Mouse (Mus musculus): ENCODE measurements around the gene Ddx43.
"Not testable (repeated sequence)": the region's sequence is repeated elsewhere in the genome, so short reads cannot be mapped to it uniquely, and the experiment has no call there.

Ddx43 gene

DNA sequence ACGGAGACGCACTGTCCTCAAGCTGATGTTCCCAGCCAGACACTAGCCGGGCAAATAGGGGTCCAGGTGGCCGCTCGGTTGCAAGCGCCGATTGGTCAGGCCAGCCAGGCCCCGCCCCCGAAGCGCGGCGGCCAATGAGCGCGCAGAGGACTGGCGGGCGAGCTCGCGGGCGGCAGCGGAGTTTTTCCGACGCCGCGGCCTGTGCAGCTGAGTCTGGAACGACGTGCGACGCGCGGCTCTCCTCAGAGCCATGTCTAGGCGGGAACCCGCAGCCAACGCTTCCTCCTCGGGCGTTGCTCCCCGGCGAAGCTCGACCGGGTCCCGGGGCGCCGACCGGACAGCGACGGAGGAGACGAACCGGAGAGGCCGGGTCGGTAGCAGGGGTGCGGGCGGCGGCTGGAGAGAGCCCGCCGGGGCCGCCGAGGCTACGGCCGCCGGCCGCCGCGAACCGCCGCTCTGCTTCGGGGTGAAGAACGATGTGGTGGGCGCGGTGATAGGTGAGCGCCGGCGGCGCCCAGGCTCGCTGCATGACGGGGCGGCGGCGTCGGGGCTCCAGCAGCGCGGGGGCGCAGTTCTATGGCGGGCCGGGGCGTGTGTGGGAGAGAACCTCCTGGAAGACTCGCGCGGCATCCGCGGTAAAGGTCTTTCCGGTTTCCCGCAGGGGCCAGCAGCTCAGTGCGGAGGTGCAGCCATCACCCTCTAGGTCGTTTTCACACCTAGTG lies at the start of gene Ddx43:
Gene Ddx43, plus strand, starts transcription at position 148 of the 722 bp plus-strand sequence.
- DNase-seq (ENCODE audit: low read depth, low spot score) = peak; percentile 68

- no peak for DNase-seq (ENCODE audit: low read depth, low spot score)
Observed at GRCm38 (mm10) chr9:78347004-78347403, 48.6 kb upstream of the Ddx43 start.

DNA sequence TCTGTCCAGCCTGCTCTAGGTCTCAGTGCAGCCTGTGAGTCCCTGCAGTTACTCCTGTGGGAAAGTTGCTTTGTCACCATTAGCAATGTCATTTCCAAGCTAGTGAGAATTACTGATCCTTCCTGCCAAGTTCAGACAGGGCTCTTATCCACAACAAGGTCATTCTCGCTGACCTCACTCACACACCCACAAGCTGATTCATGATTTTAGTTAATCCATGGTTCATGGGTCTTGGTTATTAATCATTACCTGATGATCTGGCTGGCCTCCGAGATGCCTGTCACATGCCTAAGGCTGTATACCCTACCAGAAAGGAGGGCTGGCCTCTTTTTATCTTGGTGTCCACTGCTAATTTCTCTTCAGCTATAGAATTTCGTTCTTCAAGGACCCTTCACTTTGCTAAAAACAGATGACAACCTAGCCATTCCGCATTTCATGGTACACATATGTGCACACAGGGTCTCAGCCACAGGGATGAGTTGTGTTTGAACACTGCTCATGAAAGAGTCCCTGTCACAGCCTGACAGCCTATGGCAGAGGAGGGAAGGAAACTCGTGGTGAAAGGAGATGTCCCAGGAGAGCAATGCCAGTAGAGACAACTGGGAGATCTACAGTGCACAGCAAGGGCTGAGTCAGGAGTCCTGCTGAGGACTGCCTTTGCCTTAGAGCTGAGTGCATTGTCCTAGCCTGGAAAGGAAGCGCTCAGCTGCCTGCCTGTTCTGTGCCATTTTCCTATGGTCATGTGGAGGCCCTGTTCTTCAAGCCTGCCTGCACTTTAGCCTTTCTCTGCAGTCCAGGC lies 47.2 kb upstream of the Ddx43 start:
- not testable (repeated sequence) for DNase-seq (ENCODE audit: low read depth, low spot score)

DNA sequence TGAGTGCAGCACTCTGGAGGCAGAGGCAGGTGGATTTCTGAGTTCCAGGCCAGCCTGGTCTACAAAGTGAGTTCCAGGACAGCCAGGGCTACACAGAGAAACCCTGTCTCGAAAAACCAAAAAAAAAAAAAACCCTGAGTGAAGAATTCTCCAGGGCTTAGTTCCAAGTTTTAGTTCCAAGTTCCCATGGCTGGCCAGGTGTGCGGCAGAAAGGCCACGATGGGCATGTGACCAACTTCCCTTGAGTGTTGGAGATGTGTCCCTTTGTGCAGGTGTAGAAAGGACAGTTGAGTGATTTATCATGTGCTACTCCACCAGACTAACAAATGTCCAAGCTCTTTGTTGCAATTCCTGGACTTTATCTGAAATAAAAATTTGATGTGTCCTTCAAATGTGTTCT lies 46.4 kb upstream of the Ddx43 start:
- DNase-seq (ENCODE audit: low read depth, low spot score) = not testable (repeated sequence)

- DNase-seq (ENCODE audit: low read depth, low spot score) = not testable (repeated sequence)
Observed at GRCm38 (mm10) chr9:78350007-78350406, 45.6 kb upstream of the Ddx43 start.

GRCm38 (mm10) chr9:78351504-78352220 lies 43.9 kb upstream of the Ddx43 start:
- DNase-seq (ENCODE audit: low read depth, low spot score) = no peak

- no peak for DNase-seq (ENCODE audit: low read depth, low spot score)
Observed at GRCm38 (mm10) chr9:78354665-78355578, 40.7 kb upstream of the Ddx43 start.

DNA sequence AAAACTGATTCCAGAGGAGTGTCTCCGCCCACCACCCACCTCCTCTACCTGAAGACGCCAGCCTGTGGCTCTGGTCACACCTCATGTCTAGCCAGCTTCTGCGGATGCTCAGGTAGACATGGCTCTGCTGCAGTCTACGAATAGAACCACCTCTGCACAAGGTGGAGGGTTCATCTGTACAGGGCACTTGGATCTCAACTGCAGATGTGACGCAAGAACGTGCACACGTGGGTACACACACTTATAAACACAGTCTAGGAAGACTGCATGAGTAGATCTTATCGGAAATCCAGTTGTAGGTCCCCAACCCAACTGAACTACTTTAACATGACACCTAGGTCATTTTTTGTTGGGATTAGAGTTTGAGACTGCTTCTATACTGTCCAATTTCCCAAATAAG lies 40.0 kb upstream of the Ddx43 start, which contains the start of gene Gsta2:
Gene Gsta2, minus strand, starts transcription at position 178 of the 400 bp plus-strand sequence.
- DNase-seq (ENCODE audit: low read depth, low spot score) = no peak

GRCm38 (mm10) chr9:78358053-78358452 lies 37.5 kb upstream of the Ddx43 start:
- DNase-seq (ENCODE audit: low read depth, low spot score) = peak; percentile 48

- no peak for DNase-seq (ENCODE audit: low read depth, low spot score)
Observed at GRCm38 (mm10) chr9:78359750-78360483, 35.7 kb upstream of the Ddx43 start.

- DNase-seq (ENCODE audit: low read depth, low spot score) = no peak
Observed at GRCm38 (mm10) chr9:78360484-78360872, 35.1 kb upstream of the Ddx43 start.

GRCm38 (mm10) chr9:78363374-78363773 lies 32.2 kb upstream of the Ddx43 start:
- DNase-seq (ENCODE audit: low read depth, low spot score) = no peak

GRCm38 (mm10) chr9:78364701-78365100 lies 30.9 kb upstream of the Ddx43 start:
- no peak for DNase-seq (ENCODE audit: low read depth, low spot score)

DNA sequence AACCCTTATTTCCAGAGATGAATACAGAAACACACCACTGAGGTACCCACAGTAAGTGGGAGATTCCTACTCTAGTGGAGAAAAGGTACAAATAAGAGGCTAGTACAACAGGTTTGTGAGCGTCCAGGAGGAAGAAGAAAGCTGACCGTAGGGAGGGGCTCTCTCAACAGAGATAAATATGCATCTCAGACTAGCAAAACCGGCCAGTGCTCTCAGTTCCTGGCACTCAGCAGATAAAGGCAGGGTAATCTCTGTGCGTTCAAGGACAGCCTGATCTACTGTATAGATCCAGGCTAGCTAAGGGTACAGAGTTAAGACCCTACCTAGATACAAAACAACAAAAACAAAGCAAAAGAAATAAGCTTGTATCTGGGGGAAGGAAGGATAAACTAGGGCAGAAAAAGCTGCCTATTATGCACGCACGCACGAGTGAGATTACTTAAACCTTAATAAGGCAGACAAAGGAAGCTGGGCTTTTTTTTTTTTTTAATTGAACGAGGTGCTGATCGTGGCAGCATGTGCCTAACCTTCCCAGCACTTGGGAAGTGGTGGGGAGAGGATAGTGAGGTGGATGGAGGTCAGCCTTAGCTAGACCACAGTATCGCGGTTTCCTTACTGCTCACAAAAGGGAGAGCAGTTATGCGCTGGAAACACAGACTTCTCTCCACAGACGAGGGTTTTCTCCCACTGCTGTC lies 29.6 kb upstream of the Ddx43 start:
- DNase-seq (ENCODE audit: low read depth, low spot score) = no peak

DNA sequence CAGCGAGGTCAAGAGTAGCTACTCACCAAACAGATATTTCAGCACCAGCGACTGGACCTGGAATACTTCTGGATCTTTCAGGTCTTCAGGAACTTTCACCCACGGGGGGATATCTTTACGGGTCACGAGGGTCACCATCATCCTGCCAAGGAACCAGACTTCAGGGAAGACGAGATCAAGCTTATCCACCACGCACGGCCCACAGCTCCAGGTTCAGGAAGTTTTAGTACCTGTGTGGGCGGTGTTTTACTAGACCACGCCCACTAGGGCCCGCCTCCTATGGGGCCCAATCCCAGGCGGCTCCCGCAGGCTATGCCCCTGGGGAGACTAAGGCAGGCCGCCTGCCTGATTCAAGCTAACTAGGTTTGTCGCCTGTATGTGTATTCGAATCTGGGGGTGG lies 27.6 kb upstream of the Ddx43 start, which contains the start of gene Dppa5a:
Gene Dppa5a, minus strand, starts transcription at position 219 of the 400 bp plus-strand sequence.
- not testable (repeated sequence) for DNase-seq (ENCODE audit: low read depth, low spot score)

DNA sequence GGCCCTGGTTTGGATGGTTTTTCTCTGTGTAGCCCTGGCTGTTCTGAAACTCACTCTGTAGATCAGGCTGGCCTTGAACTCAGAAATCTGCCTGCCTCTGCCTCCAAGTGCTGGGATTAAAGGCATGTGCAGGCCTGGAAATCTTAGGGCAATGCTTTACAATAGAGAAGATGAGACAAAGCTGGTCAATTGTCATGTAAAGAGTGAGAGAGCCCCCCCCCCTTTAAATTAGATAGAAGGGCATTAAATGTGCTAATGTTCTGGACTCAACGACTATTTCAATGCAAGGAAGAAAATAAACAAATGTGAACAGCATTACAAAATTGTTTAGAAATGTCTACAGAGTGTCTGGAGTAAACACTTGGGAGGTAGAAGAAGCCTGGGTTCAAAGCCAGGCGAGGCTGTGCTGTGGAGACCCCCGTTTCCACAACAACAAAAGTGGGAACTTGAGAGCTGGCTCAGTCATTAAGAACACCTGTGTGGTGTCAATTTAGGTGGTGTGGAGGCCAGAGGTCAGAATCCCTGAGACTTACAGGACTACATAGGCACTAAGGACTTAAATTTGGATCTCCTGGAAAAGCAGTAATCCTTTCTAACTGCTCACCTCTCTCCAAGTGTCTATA lies 26.8 kb upstream of the Ddx43 start:
- DNase-seq (ENCODE audit: low read depth, low spot score) = no peak

- DNase-seq (ENCODE audit: low read depth, low spot score) = no peak
Observed at GRCm38 (mm10) chr9:78369349-78369748, 26.2 kb upstream of the Ddx43 start.

DNA sequence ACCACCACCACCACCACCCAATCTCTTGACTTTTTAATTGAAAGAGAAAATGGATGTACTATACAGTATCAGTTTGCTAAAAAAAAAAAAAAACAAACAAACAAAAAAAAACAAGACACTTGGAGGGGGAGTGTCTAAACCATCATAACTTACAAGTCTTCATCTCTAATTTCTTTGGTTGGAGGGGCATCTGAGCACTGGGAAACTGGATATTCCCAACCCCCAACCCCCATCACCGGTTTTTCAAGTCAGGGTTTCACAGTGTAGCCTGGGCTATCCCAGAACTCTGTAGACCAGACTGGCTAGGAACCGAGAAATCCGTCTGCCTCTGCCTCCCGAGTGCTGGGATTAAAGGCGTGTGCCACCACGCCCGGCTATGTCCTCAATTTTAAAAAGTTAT lies 25.8 kb upstream of the Ddx43 start:
- DNase-seq (ENCODE audit: low read depth, low spot score) = no peak

- DNase-seq (ENCODE audit: low read depth, low spot score) = no peak
Observed at GRCm38 (mm10) chr9:78371441-78371840, 24.1 kb upstream of the Ddx43 start.
